Mouse (Mus musculus) liver, embryonic 11.5 days (tissue): ENCODE data around the gene Slc7a5. TPM values are rescaled to one million over a fixed set of nuclear protein-coding genes. Genes with fewer than 3 reads are reported as not detected.

Source experiments
- ATAC-seq: fragments of 200-750 bp; cut with Nextera tagmentation; replicated peaks from 2 replicates; pipeline ENCODE4 v1.8.0; 2017; ENCODE audit warnings: moderate number of reproducible peaks, mild to moderate bottlenecking, moderate TSS enrichment, moderate library complexity; ENCODE audit not compliant: low FRiP score
- DNase-seq: peaks from one replicate; pipeline ENCODE4 v3.0.0-alpha.2; 2017; ENCODE audit warnings: low spot score
- H3K27ac ChIP-seq: fragments of 300-500 bp; sonication (generic); 2 replicates; pipeline ENCODE4 v1.5.1; 2014; ENCODE audit warnings: mild to moderate bottlenecking, low read depth, low read length, control low read depth
- H3K27me3 ChIP-seq: fragments of 300-500 bp; sonication (generic); replicated peaks from 2 replicates; pipeline ENCODE4 v1.6.1; 2014; ENCODE audit warnings: low read length, mixed read lengths; ENCODE audit not compliant: control insufficient read depth, insufficient read depth
- H3K36me3 ChIP-seq: fragments of 300-500 bp; sonication (generic); 2 replicates; pipeline ENCODE4 v1.6.1; 2014; ENCODE audit warnings: mild to moderate bottlenecking, low read length, moderate library complexity, mixed read lengths; ENCODE audit not compliant: control insufficient read depth, insufficient read depth
- H3K4me1 ChIP-seq: fragments of 300-500 bp; sonication (generic); replicated peaks from 2 replicates; pipeline ENCODE4 v1.6.1; 2014; ENCODE audit warnings: low read length, mixed read lengths; ENCODE audit not compliant: control insufficient read depth, insufficient read depth
- H3K4me2 ChIP-seq: fragments of 300-500 bp; sonication (generic); 2 replicates; pipeline ENCODE4 v1.6.1; 2014; ENCODE audit warnings: mild to moderate bottlenecking, control low read depth, moderate library complexity
- H3K4me3 ChIP-seq: fragments of 300-500 bp; sonication (generic); 2 replicates; pipeline ENCODE4 v1.5.1; 2014; ENCODE audit warnings: low read depth, low read length, control low read depth
- H3K9ac ChIP-seq: fragments of 300-500 bp; sonication (generic); 2 replicates; pipeline ENCODE4 v1.6.1; 2014; ENCODE audit warnings: low read depth, low read length, control low read depth
- H3K9me3 ChIP-seq: fragments of 300-500 bp; sonication (generic); 2 replicates; pipeline ENCODE4 v1.6.1; 2016; ENCODE audit warnings: low read length, inconsistent platforms, mixed read lengths; ENCODE audit not compliant: control insufficient read depth
- WGBS: fragments of 180-500 bp; shearing (Covaris S2); extraction: QIAGEN DNeasy Blood & Tissue Kit; methylation state at CpG from one replicate; pipeline ENCODE4 v1.1.7; 2014; 5-methylcytosine and 5-hydroxymethylcytosine counted together
- polyA plus RNA-seq: library from polyadenylated mRNA; unstranded; fragments of >200 nt; fragmentation: Nextera tagmentation; extraction: Ambion mirVana; gene quantifications from 2 replicates; pipeline ENCODE4 v1.2.1, GENCODE M21; 2014

Slc7a5 gene
- polyA plus RNA-seq, 1 experiment from 2014 or later, result 58.2 TPM

DNA sequence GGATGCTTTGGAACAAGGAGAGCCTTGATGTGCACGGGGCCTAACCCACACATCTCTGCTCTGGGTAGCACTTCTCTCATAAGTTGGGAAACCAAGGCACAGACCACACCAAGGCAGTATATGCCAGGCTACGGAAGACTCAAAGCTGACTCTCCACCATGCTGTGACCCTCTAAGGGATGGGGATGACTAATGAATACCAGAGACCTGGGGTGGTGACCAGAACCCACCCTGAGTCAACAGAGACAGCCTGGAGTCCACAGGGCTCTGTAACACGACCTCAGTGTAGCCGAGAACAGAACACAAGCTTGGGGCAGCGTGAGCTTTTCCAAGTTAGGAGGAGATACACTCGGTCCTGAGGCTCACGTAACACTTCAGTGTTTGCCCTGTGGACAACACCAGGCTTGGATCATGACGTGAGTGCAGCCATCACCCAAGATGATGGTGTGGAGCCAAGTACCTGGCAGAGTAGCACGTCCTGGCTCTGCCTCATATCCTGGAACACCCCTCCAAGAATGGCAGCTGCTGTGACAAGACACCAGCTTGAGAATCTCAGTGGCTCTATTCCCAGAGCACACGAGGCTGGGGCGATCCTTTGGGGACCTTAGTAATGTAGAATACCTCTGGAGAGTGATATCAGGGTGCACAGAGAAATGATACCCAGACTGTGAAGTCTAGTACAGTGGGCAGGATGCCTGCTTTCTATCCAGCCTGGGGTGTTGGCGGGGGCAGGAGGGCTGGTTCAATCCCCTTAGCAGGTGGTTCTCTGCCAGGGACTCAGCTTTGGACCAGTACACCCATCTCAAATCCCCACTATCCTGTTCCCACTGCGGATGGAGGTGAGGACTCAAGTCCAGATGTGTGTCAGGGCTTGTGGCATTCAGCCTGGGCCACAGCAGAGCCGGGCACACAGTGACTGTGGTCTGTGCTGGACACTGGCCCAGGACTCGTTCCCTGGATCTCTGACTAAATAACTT, 17.4 kb downstream of the Slc7a5 start:
- H3K9me3 ChIP-seq, result no peaks in the 10 kb centered on the region
- H3K4me1 ChIP-seq, result no peaks in the 10 kb centered on the region
- no peaks in the 10 kb centered on the region for H3K27me3 ChIP-seq
- WGBS, result 83% methylated on average over 15 of the region's 15 CpGs
- no peak for ATAC-seq
- DNase-seq, result no peak
- H3K36me3 ChIP-seq, result peaks cover 32% of the 10 kb centered on the region
- H3K9ac ChIP-seq, result no peak overlapping the region
- H3K4me2 ChIP-seq, result no peak overlapping the region
- H3K27ac ChIP-seq, result no peak overlapping the region
- no peak overlapping the region for H3K4me3 ChIP-seq

DNA sequence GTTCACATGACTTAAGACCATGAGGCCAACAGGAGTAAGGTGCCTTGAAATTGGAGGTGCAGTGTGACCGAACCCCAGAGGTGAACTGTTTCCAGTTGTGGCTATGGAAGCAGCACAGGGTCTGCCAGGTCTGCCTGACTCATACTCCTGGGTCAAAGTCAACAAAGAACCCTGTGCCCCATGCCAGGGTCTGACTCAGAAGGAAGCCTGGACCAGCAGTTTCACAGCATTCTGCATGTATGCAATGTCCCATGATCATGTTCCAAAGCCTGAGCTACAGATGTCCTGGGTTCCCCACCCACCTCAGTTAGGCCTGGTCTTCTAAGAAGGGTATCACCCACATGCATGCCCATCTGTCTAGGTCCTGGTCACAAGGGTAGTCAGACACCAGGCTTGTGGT, 18.2 kb downstream of the Slc7a5 start:
- no peak overlapping the region for H3K9ac ChIP-seq
- ATAC-seq (no peak), DNase-seq (no peak)
- no peaks in the 10 kb centered on the region for H3K9me3 ChIP-seq
- WGBS, result 92% methylated on average over 1 of the region's 1 CpGs
- H3K4me1 ChIP-seq, result no peaks in the 10 kb centered on the region
- no peak overlapping the region for H3K4me3 ChIP-seq
- H3K27ac ChIP-seq, result no peak overlapping the region
- H3K4me2 ChIP-seq, result no peak overlapping the region
- H3K36me3 ChIP-seq, result peaks cover 37% of the 10 kb centered on the region
- no peaks in the 10 kb centered on the region for H3K27me3 ChIP-seq

DNA sequence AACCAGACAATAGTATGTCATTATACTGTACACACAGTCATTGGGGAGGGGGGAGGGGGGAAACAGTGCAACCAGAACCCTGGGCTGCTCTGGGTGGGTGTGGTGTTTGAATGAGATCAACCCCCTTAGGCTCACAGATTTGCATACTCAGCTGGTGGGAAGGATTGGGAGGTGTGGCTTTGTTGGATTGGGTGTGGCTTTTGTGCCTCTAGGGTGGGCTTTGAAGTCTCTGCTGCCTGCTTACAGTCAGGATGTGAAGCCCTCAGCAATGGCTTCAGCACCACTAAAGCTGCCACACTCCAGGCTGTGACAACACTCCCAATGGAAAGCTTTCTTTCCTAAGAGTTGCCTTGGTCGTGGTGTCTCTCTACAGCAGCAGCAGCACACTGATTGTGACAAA, 19.9 kb downstream of the Slc7a5 start:
- H3K4me3 ChIP-seq, result no peak overlapping the region
- no peaks in the 10 kb centered on the region for H3K9me3 ChIP-seq
- no peaks in the 10 kb centered on the region for H3K27me3 ChIP-seq
- H3K36me3 ChIP-seq, result peaks cover 54% of the 10 kb centered on the region
- WGBS, result 60% methylated on average over 1 of the region's 1 CpGs
- H3K4me1 ChIP-seq, result no peaks in the 10 kb centered on the region
- ATAC-seq (no peak), DNase-seq (no peak)
- no peak overlapping the region for H3K4me2 ChIP-seq
- H3K9ac ChIP-seq, result no peak overlapping the region
- no peak overlapping the region for H3K27ac ChIP-seq

DNA sequence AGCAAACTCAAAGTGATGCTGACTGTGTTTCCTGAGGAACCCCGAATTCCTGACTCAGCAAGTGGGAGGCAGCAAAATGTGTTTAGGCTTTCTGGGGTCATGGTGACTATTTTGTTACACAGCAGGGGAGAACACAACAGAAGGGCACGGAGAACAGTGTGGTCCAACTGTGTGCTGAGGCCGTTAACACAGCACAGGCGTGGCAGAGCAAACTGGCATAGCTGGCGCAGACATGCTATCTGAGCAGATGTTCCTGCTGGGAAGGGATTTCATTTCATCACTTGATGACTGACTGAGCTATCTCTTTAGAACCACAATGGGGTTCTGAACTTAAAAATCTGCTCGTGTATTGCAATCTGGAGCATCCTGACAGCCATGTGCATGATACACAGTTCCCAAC, 22.1 kb downstream of the Slc7a5 start:
- H3K4me3 ChIP-seq, result no peak overlapping the region
- H3K4me1 ChIP-seq, result no peaks in the 10 kb centered on the region
- WGBS, result 91% methylated on average over 6 of the region's 6 CpGs
- DNase-seq, result no peak
- no peak overlapping the region for H3K4me2 ChIP-seq
- no peak overlapping the region for H3K27ac ChIP-seq
- H3K9ac ChIP-seq, result no peak overlapping the region
- no peak for ATAC-seq
- no peaks in the 10 kb centered on the region for H3K27me3 ChIP-seq
- no peaks in the 10 kb centered on the region for H3K9me3 ChIP-seq
- peaks cover 65% of the 10 kb centered on the region for H3K36me3 ChIP-seq

DNA sequence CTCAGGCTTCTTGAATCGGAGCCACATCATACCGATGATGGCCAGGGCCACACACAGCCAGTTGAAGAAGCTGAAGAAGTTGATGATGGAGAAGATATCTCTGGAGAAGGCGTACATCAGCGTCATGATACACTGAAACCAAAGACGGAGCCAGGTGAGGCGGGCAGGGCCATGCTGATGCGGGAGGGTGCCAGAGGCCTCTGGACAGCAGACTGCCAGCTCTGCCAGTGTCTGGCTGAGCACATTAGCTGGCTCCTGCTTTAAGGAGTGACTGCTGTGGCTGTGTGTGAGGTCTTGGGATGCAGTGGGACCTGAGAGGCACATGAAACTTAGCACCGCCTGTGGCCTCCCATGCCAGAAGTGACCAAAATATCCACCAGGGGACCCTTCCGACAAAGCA, 22.5 kb downstream of the Slc7a5 start:
- no peak for DNase-seq
- no peak for ATAC-seq
- Histone ChIP-seq H3K4me1 (no peaks in the 10 kb centered on the region), H3K4me2 (no peak overlapping the region), H3K9ac (no peak overlapping the region), H3K27ac (no peak overlapping the region), H3K9me3 (no peaks in the 10 kb centered on the region), H3K4me3 (no peak overlapping the region), H3K36me3 (peaks cover 65% of the 10 kb centered on the region), H3K27me3 (no peaks in the 10 kb centered on the region)
- WGBS, result 92% methylated on average over 9 of the region's 9 CpGs

DNA sequence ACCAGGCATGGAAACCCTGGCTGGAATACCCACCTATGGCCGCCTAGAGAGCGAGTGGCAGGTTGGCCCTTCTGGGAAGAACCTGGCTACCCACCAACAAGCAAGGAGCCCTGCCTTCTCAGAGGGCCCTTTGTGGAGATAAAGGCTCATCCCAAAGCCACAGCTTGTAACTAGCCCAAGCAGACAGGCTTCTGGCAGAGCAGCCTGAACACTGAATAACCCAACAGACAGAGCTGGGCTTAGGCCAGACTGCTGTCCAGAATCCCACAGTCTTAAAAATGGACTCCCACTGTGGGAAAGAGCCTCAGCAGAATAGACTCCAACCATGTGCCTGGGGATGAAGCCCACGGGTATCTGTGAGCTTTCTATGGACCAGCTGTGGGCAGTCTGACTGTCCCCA, 23.3 kb downstream of the Slc7a5 start:
- Histone ChIP-seq H3K9me3 (no peaks in the 10 kb centered on the region), H3K27ac (no peak overlapping the region), H3K4me1 (no peaks in the 10 kb centered on the region), H3K36me3 (peaks cover 65% of the 10 kb centered on the region), H3K4me3 (no peak overlapping the region), H3K4me2 (no peak overlapping the region), H3K27me3 (no peaks in the 10 kb centered on the region), H3K9ac (no peak overlapping the region)
- ATAC-seq, result no peak
- WGBS, result 96% methylated on average over 3 of the region's 3 CpGs
- DNase-seq, result no peak

DNA sequence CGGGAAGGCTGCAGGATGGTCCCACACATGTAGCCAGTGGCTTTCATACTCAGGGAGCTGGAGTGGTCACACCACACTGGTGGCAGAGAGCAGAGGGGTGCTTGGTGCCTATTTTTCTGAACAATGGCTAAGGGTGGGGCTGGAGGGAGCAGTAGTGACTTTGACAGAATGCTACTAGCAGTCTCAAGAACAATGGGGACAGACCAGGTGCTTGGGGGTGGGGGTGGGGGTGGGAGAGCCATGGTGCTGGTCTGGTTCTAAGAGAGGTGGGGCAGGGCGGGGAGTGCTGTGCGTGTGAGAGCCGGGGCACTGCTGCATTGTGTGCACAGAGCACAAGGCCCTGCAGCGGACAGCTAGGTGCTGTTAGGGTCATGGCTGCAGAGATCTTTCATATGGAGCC, 25.6 kb downstream of the Slc7a5 start:
- 87% methylated on average over 5 of the region's 5 CpGs for WGBS

DNA sequence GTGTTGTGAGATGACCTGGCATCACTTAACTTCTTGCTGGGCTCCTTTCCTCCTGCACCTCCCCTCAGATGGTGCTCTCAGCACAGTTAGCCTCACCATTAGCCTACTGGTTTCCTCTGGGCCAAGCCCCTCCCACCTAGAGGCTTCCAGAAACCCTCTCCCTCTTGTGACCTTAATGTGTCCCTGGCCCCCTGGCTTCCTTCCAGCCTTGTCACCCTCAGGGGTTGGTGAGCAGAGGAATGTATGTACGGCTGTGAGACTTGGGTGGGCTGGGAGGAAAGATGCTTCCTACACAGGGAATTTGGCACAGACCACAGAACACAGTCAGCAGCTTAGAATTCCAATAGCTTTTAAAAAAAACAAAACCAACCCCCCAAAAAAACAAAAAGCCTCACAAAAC, 26.7 kb downstream of the Slc7a5 start:
- no peak overlapping the region for H3K9ac ChIP-seq
- no peaks in the 10 kb centered on the region for H3K9me3 ChIP-seq
- peaks cover 42% of the 10 kb centered on the region for H3K36me3 ChIP-seq
- peaks cover 2% of the 10 kb centered on the region for H3K4me1 ChIP-seq
- H3K27ac ChIP-seq, result no peak overlapping the region
- 77% methylated on average over 1 of the region's 1 CpGs for WGBS
- no peaks in the 10 kb centered on the region for H3K27me3 ChIP-seq
- no peak for ATAC-seq
- no peak overlapping the region for H3K4me3 ChIP-seq
- H3K4me2 ChIP-seq, result no peak overlapping the region
- no peak for DNase-seq

More for the DNA sequence above, 25.6 kb downstream of the Slc7a5 start:
- ATAC-seq, result no peak
- H3K4me1 ChIP-seq, result no peaks in the 10 kb centered on the region
- no peak overlapping the region for H3K27ac ChIP-seq
- no peak overlapping the region for H3K9ac ChIP-seq
- no peak for DNase-seq
- H3K36me3 ChIP-seq, result peaks cover 53% of the 10 kb centered on the region
- no peaks in the 10 kb centered on the region for H3K9me3 ChIP-seq
- no peaks in the 10 kb centered on the region for H3K27me3 ChIP-seq
- H3K4me2 ChIP-seq, result no peak overlapping the region
- H3K4me3 ChIP-seq, result no peak overlapping the region

DNA sequence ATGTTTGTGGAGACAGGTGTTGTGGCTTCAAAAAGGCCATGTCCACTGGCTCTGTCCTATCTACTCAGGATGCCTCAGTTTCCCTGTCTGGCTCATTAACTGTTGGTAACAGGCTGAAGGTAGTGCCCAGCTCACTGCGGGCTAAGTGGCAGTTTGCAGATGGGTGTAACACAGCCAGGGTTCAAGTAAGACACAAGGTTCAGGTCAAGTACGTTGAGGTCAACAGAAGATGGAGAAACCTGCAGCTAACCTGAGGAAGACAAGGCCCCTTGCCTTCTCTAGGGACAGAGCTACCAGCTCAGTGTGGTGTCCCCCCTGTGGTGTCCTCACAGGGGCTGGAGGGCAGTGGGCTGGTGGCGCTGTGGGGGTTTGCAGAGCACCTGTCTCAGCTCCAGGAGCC, 27.8 kb downstream of the Slc7a5 start:
- H3K4me2 ChIP-seq, result no peak overlapping the region
- H3K9me3 ChIP-seq, result no peaks in the 10 kb centered on the region
- H3K27me3 ChIP-seq, result no peaks in the 10 kb centered on the region
- H3K27ac ChIP-seq, result no peak overlapping the region
- no peak overlapping the region for H3K4me3 ChIP-seq
- DNase-seq, result no peak
- peaks cover 10% of the 10 kb centered on the region for H3K4me1 ChIP-seq
- H3K9ac ChIP-seq, result no peak overlapping the region
- peaks cover 32% of the 10 kb centered on the region for H3K36me3 ChIP-seq
- ATAC-seq, result no peak
- WGBS, result 91% methylated on average over 3 of the region's 3 CpGs
